Mouse (Mus musculus): ENCODE data around the gene Gm49337.

GRCm38 (mm10) chr4:116304551-116304950 is 131.4 kb downstream of the Gm49337 start:
- no peak for TF ChIP-seq CTCF (IDR thresholded peaks at IDR 0.05; ENCODE audit: insufficient read depth, low read length)
- TF ChIP-seq POLR2A (IDR thresholded peaks at IDR 0.05; ENCODE audit: borderline replicate concordance, extremely low read depth, low read depth, low read length), result no peak

All from lung, adult 2 months (tissue).